Mouse (Mus musculus) CH12.LX (cell line): ENCODE data around the gene Marveld1. TPM values are rescaled to one million over a fixed set of nuclear protein-coding genes. Genes with fewer than 3 reads are reported as not detected.

Source experiments
- DNase-seq: peaks from one replicate; pipeline ENCODE4 v3.0.0-alpha.2; 2013; ENCODE audit errors: extremely low read depth
- H3K27ac ChIP-seq: 2 replicates; pipeline ENCODE4 v1.5.1; 2012; ENCODE audit warnings: low read depth, mild to moderate bottlenecking, control low read depth, moderate library complexity; ENCODE audit not compliant: insufficient read depth
- H3K27me3 ChIP-seq: replicated peaks from 2 replicates; pipeline ENCODE3; 2012; ENCODE audit warnings: inconsistent platforms
- H3K36me3 ChIP-seq, 2 experiments: replicated peaks in 1 of 2; 2 replicates each; pipeline versions ENCODE3 to v1.6.1; 2012; ENCODE audit warnings: inconsistent platforms in 1 of 2, low read length in 1 of 2, mild to moderate bottlenecking in 1 of 2, mixed read lengths in 1 of 2, moderate library complexity in 1 of 2; ENCODE audit not compliant: control insufficient read depth in 1 of 2, insufficient read depth in 1 of 2
- H3K4me1 ChIP-seq, 2 experiments: 2 replicates each; pipeline ENCODE4 v1.6.1; 2012; ENCODE audit warnings: inconsistent platforms in 1 of 2, moderate library complexity in 1 of 2; ENCODE audit not compliant: insufficient read depth in 2 of 2, control insufficient read depth in 1 of 2
- H3K4me2 ChIP-seq: 2 replicates; pipeline ENCODE4 v1.6.1; 2012; ENCODE audit warnings: low read depth, mild to moderate bottlenecking, control low read depth; ENCODE audit not compliant: poor library complexity, insufficient read depth, severe bottlenecking
- H3K4me3 ChIP-seq, 3 experiments: fragments of 150-350 bp in 1 of 3; sonication (generic) in 1 of 3; replicated peaks in 1 of 3; 2 replicates each; pipeline versions ENCODE3 to v1.5.1; 2011 to 2012; ENCODE audit warnings: low read depth in 2 of 3, low read length in 2 of 3, mild to moderate bottlenecking in 2 of 3, moderate library complexity in 2 of 3, control low read depth in 1 of 3, improper control_type of control experiment in 1 of 3, inconsistent platforms in 1 of 3, mixed read lengths in 1 of 3; ENCODE audit not compliant: poor library complexity in 1 of 3
- H3K79me2 ChIP-seq: replicated peaks from 2 replicates; pipeline ENCODE4 v1.6.1; 2012; ENCODE audit warnings: mild to moderate bottlenecking, moderate library complexity; ENCODE audit not compliant: control insufficient read depth, poor library complexity, insufficient read depth, severe bottlenecking; ENCODE audit errors: extremely low read depth
- H3K9ac ChIP-seq: 2 replicates; pipeline ENCODE4 v1.6.1; 2012; ENCODE audit warnings: low read depth, mild to moderate bottlenecking, control low read depth, moderate library complexity; ENCODE audit not compliant: insufficient read depth
- H3K9me3 ChIP-seq: replicated peaks from 2 replicates; pipeline ENCODE3; 2012; ENCODE audit warnings: low read length, inconsistent platforms, mixed read lengths
- CHD2 ChIP-seq: IDR thresholded peaks from 2 replicates; pipeline ENCODE4 v1.6.1; 2011; ENCODE audit warnings: low read length, improper control_type of control experiment
- CTCF ChIP-seq, 2 experiments: IDR thresholded peaks in 1 of 2; conservative IDR thresholded peaks in 1 of 2; 2 replicates each; pipeline ENCODE4 v1.5.1; 2011 to 2012; ENCODE audit warnings: low read depth in 2 of 2, low read length in 2 of 2, improper control_type of control experiment in 1 of 2, inconsistent platforms in 1 of 2, mild to moderate bottlenecking in 1 of 2, moderate library complexity in 1 of 2
- EP300 ChIP-seq: IDR thresholded peaks from 2 replicates; pipeline ENCODE4 v1.6.1; 2011; ENCODE audit warnings: low read length, improper control_type of control experiment
- ETS1 ChIP-seq: conservative IDR thresholded peaks from 2 replicates; pipeline ENCODE4 v1.6.1; 2012; ENCODE audit warnings: low read depth, mild to moderate bottlenecking, inconsistent platforms, low read length, improper control_type of control experiment, moderate library complexity
- KAT2A ChIP-seq: IDR thresholded peaks from 2 replicates; pipeline ENCODE4 v1.6.1; 2012; ENCODE audit warnings: low read length, improper control_type of control experiment, inconsistent platforms; ENCODE audit not compliant: insufficient replicate concordance
- MAFK ChIP-seq: IDR thresholded peaks from 2 replicates; pipeline ENCODE4 v1.6.1; 2011; ENCODE audit warnings: low read length, improper control_type of control experiment; ENCODE audit not compliant: insufficient replicate concordance
- MAZ ChIP-seq: IDR thresholded peaks from 2 replicates; pipeline ENCODE4 v1.6.1; 2012; ENCODE audit warnings: low read depth, mild to moderate bottlenecking, inconsistent platforms, low read length, improper control_type of control experiment, moderate library complexity
- MXI1 ChIP-seq: IDR thresholded peaks from 2 replicates; pipeline ENCODE4 v1.6.1; 2011; ENCODE audit warnings: mild to moderate bottlenecking, low read depth, low read length, improper control_type of control experiment
- PAX5 ChIP-seq: IDR thresholded peaks from 2 replicates; pipeline ENCODE4 v1.6.1; 2012; ENCODE audit warnings: low read length, inconsistent platforms, mixed read lengths
- POLR2A ChIP-seq: IDR thresholded peaks from 2 replicates; pipeline ENCODE4 v1.6.1; 2011; ENCODE audit warnings: low read depth, mild to moderate bottlenecking, improper control_type of control experiment, low read length
- POLR2AphosphoS2 ChIP-seq: IDR thresholded peaks from 2 replicates; pipeline ENCODE4 v1.6.1; 2011; ENCODE audit warnings: low read depth, low read length, improper control_type of control experiment
- SMC3 ChIP-seq: IDR thresholded peaks from 2 replicates; pipeline ENCODE4 v1.6.1; 2011; ENCODE audit warnings: low read depth, low read length, improper control_type of control experiment
- TBP ChIP-seq: conservative IDR thresholded peaks from 2 replicates; pipeline ENCODE4 v1.6.1; 2011; ENCODE audit warnings: low read depth, low read length, improper control_type of control experiment
- UBTF ChIP-seq: IDR thresholded peaks from 2 replicates; pipeline ENCODE4 v1.6.1; 2012; ENCODE audit warnings: low read depth, mild to moderate bottlenecking, inconsistent platforms, low read length, improper control_type of control experiment, moderate library complexity
- USF2 ChIP-seq: conservative IDR thresholded peaks from 2 replicates; pipeline ENCODE4 v1.6.1; 2011; ENCODE audit warnings: low read depth, low read length, improper control_type of control experiment
- ZC3H11A ChIP-seq: IDR thresholded peaks from 2 replicates; pipeline ENCODE4 v1.6.1; 2012; ENCODE audit warnings: low read depth, mild to moderate bottlenecking, inconsistent platforms, low read length, improper control_type of control experiment
- ZKSCAN1 ChIP-seq: IDR thresholded peaks from 2 replicates; pipeline ENCODE4 v1.6.1; 2012; ENCODE audit warnings: low read depth, inconsistent platforms, low read length, improper control_type of control experiment, borderline replicate concordance
- dilution Hi-C: fragments of 300-500 bp; cut with MboI; formaldehyde crosslinking; loops from 2 replicates; pipeline ENCODE4 v1.14.3; 2020; ENCODE audit warnings: low sequenced_read_pairs; ENCODE audit not compliant: extremely low pct_unique_long_range_greater_than_20kb, extremely low pct_ligation_motif_present
- in situ Hi-C: fragments of 300-500 bp; cut with MboI; formaldehyde crosslinking; loops from 3 replicates; pipeline ENCODE4 v1.14.3; 2019; ENCODE audit warnings: low sequenced_read_pairs, low pct_ligation_motif_present, low pct_unique_long_range_greater_than_20kb, mixed read lengths
- polyA plus RNA-seq: library from polyadenylated mRNA; unstranded; fragments of >175 nt; gene quantifications from 2 replicates; pipeline ENCODE4 v1.2.1, GENCODE M21; 2012; ENCODE audit warnings: low read depth; ENCODE audit not compliant: insufficient read length
- total RNA-seq, 2 experiments: library from RNA; depleted of rRNA; stranded (reverse); fragments of 300-350 nt in 1 of 2; fragments of >200 nt in 1 of 2; gene quantifications; 2 replicates each; pipeline ENCODE4 v1.2.3; 2012 to 2014

The Marveld1 gene
- total and polyA plus RNA-seq, 3 experiments = 0.07 TPM; not detected in 2

DNA sequence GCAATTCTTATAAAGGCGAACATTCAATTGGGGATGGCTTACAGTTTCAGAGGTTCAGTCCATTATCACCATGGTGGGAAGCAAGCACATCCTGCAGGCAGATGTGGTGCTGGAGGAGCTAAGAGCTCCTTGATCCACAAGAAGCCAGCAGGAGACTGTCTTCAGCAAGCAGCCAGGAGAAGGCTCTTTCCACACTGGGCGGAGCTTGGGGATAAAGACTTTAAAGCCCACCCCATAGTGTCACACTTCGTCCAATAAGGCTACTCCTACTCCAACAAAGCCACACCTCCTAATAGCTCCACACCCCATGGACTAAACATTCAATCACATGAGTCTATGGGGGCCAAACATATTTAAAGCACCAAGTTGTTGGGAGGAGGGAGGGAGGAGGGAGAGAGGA, 5.2 kb upstream of the Marveld1 start:
- Histone ChIP-seq H3K9me3 (peaks cover under 1% of the 10 kb centered on the region), H3K27ac (no peak overlapping the region), H3K4me3 (no peak overlapping the region), H3K27me3 (peaks cover 3% of the 10 kb centered on the region), H3K4me2 (no peak overlapping the region), H3K36me3 (no peaks in the 10 kb centered on the region), H3K9ac (no peak overlapping the region), H3K4me1 (peaks cover 4 to 25% of the 10 kb centered on the region in 2 experiments; a peak in 2 of 4 replicates), H3K79me2 (no peaks in the 10 kb centered on the region)
- dilution Hi-C loops = no loop called here
- no peak for DNase-seq
- TF ChIP-seq SMC3 (no peak), ZC3H11A (no peak), CHD2 (no peak), POLR2AphosphoS2 (no peak), PAX5 (no peak), MXI1 (no peak), KAT2A (no peak), EP300 (no peak), TBP (no peak), ETS1 (no peak), USF2 (no peak), ZKSCAN1 (no peak), UBTF (no peak), POLR2A (no peak), CTCF (conservative IDR thresholded peaks at IDR 0.05 in 1 of 2, IDR thresholded peaks at IDR 0.05 in 1 of 2; ENCODE audit: low read depth in 2 of 2, low read length in 2 of 2) (no peak), MAFK (no peak), MAZ (no peak)
- in situ Hi-C loops = no loop called here

DNA sequence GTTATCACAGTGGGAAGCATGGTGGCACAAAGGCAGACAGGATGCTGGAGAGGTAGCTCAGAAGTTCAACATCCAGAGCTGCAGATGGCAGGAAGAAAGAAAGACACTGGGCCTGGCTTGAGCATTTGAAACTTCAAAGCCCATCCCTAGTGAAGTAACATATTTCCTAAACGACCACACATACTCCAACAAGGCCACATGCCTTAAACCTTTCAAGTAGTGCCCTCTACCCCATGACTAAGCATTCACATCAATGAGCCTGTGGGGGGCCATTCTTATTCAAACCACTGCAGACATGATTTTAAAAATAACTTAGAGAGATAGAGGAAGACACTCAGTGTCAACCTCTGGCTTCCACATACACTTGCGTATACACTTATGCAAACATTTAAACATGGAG, 4.4 kb upstream of the Marveld1 start:
- H3K36me3 ChIP-seq = no peaks in the 10 kb centered on the region
- no peaks in the 10 kb centered on the region for H3K79me2 ChIP-seq
- in situ Hi-C loops (no loop called here), dilution Hi-C loops (no loop called here)
- no peak overlapping the region for H3K4me2 ChIP-seq
- no peak overlapping the region for H3K4me3 ChIP-seq
- H3K9ac ChIP-seq = no peak overlapping the region
- peaks cover 5% of the 10 kb centered on the region for H3K9me3 ChIP-seq
- H3K27me3 ChIP-seq = peaks cover 3% of the 10 kb centered on the region
- DNase-seq = no peak
- H3K4me1 ChIP-seq = peaks cover 4 to 25% of the 10 kb centered on the region in 2 experiments; a peak in 2 of 4 replicates
- TF ChIP-seq CTCF (conservative IDR thresholded peaks at IDR 0.05 in 1 of 2, IDR thresholded peaks at IDR 0.05 in 1 of 2; ENCODE audit: low read depth in 2 of 2, low read length in 2 of 2) = no peak
- no peak overlapping the region for H3K27ac ChIP-seq
